Mouse (Mus musculus) mature B cell (primary cell): ENCODE results near the gene Trim41.

ENCODE experiments used
- in situ Hi-C: fragments of 300-500 bp; cut with MboI; formaldehyde crosslinking; loops from 2 replicates; pipeline ENCODE4 v1.14.3; 2019

Gene Trim41

GRCm38 (mm10) chr11:48790946-48791345 lies 26.2 kb downstream of the Trim41 start:
- in situ Hi-C loops, result no loop called here

DNA sequence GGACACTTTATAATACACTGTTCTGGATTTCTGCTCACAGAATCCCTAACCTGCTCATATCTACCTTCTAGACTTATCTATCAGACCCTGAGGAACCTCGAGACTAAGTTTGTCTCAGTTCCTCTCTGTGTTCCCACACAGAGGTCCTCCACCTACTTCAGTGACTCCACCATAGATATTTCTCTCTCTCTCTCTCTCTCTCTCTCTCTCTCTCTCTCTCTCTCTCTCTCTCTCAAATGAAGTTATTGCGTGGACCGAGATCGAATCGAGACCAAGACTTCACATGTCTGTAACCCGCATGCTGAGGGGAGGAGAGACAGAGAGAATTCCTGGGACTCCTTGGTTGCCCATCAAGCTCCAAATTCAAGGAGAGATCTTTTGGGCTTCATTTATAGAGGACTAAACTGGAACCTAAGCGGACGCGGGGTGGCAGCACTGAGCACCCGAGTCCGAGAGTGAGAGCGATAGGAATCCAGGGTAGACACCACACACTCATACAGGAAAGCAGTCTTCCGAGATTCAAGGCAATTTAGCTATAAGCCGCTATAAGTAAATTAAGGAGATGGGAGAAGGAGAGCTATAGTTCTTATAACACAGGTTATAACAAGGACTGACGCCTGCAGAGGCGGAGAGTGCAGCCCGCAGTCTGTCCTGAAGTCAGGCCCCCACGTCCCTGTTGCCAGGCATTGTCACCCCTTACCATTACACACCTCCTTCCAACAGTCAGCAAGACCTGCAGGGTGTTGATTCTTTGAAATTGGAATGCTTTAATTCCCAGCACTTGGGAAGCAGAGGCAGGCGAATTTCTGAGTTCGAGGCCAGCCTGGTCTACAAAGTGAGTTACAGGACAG lies 27.0 kb downstream of the Trim41 start:
- in situ Hi-C loops, result loop anchor here (5.0 to 10.0 kb wide), 2 partner anchors 67 to 455 kb away; partner anchors contain the start of gene Mgat1

DNA sequence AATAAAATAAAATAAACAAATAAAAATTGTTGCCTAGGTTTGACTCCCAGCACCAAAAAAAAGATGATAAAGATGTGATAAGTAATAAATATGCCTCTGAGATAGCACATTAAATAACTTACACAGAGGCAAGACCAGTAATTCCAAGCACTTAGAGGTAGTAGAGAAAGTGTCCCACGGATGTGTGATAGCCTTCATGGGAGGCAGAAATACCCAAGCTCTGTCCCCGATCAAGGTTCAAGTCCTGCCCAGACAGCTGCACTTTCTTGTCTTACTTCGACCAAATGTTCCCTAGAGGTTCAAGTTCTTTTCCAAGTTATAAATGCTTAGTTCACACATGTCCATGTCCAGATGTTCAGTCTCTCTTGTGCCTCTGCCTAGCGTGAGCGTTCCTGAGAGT lies 27.9 kb downstream of the Trim41 start:
- in situ Hi-C loops, result loop anchor here (5.0 to 10.0 kb wide), 2 partner anchors 68 to 456 kb away; partner anchors contain the start of gene Mgat1

GRCm38 (mm10) chr11:48788311-48789089 lies 28.7 kb downstream of the Trim41 start:
- in situ Hi-C loops, result loop anchor here (5.0 to 10.0 kb wide), 2 partner anchors 69 to 456 kb away; partner anchors contain the start of gene Mgat1

- in situ Hi-C loops, result loop anchor here (5.0 to 10.0 kb wide), 2 partner anchors 70 to 457 kb away; partner anchors contain the start of gene Mgat1
Measured at GRCm38 (mm10) chr11:48787455-48788211, 29.5 kb downstream of the Trim41 start.

DNA sequence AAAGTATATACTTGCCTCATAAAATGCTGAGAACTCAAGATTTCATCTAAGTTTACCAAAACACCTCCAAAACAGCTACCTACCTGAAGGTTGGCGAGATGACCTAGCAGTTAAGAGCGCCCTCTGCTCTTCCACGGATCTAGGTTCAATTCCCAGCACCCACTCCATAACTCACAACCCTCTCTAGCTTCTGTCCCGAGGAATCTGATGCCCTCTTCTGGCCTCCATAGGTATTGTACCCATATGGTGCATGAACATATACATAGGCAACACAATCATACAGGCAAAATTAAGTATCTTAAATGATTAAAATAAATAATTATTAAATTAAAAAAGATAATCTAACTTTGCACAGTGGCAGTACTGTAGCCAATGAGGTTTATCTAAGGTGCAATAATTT lies 34.9 kb downstream of the Trim41 start:
- in situ Hi-C loops, result loop anchor here (10.0 kb wide), 1 partner anchor 463 kb away; the partner anchor contains the start of gene Mgat1

DNA sequence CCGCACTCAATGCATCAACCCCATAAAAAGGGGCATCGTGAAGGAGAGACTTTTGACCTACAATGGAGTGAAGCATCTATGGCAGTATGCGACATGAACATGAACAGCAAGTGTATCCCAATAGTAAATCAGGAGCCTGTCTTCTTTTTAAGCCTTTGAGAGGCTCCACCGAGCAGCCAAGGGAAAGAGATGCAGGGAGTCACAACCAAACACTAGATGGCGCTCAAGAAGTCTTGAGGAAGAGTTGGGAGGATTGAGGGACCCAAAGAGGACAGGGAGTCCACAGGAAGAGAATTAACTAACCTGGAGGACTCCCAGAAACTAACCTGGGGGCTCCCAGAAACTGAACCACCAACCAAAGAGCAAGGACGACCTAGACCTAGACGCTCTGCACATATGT lies 37.7 kb downstream of the Trim41 start:
- in situ Hi-C loops, result no loop called here

DNA sequence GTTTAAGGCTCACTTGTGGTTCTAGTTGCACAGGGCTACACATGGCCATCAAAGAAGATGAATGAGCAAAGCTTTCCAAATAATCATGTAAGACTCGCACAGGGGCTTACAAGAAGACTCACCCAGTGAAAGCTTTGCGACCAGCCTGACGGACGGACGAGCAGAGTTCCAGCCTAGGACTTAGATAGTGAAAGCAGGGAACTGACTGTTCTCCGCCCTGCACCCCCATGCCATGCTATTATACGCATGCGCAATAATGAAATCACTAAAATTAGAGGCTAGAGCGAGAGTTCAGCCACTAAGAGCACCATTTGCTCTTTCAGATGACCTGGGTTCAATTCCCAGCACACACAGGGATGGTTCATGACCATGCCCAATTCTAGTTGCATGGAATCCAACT lies 39.9 kb downstream of the Trim41 start:
- in situ Hi-C loops, result no loop called here

- in situ Hi-C loops, result no loop called here
Measured at GRCm38 (mm10) chr11:48776664-48777063, 40.5 kb downstream of the Trim41 start.

GRCm38 (mm10) chr11:48775483-48775882 lies 41.7 kb downstream of the Trim41 start:
- in situ Hi-C loops, result no loop called here

GRCm38 (mm10) chr11:48774443-48775298 lies 42.5 kb downstream of the Trim41 start:
- in situ Hi-C loops, result loop anchor here (5.0 kb wide), 1 partner anchor 333 kb away; no protein-coding TSS in a partner anchor

DNA sequence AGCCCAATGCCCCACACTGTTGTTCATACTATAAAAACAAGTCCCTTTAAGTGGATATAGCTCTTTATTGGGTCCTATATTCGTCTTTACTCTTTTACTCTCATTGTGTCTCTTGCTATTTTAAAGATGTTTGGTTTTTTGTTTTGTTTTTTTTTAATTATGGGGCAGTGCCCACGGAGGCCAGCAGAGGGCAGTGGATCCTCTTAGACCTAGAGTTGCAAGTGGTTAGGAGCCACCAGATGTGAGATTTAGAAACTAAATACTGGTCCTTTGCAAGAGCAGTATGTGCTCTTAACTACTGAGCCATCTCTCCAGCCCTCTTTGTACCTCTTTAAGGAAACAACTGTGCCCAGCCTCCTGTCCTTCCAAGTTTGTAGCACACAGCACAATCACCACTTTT lies 45.5 kb downstream of the Trim41 start:
- in situ Hi-C loops, result loop anchor here (5.0 kb wide), 1 partner anchor 336 kb away; no protein-coding TSS in a partner anchor

DNA sequence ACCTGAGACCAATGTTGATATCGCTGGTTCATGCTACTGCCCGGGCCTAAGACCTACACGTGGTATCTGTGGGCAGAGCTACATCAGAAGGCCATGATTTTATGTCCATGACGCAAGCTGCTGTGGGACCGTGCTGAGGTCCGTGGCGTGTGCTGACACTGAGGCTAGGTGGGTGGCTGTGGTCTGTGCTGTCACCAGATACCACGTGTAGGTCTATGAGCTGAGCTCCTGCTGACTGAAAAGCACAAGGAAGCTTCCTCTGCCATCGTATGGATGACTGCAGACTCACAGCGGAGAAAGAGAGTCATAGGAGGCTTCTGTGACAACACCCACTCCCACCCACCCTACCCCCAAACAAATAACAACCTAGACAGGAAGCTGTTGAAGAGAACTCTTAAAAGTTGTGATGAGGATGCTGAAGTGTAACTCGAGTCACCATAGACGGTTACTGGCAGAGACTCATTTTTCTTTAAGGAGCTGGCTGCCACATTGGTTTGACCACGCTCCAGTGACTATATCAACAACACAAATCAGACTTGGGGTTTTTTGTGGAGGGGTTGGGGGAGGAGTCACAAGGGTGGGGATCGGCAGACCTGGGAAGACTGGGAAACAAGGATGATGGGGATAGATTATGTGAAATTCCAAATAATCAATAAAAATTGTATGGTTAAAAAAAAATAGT lies 49.8 kb downstream of the Trim41 start:
- in situ Hi-C loops, result no loop called here

- in situ Hi-C loops, result no loop called here
Measured at GRCm38 (mm10) chr11:48764119-48764518, 53.0 kb downstream of the Trim41 start.

DNA sequence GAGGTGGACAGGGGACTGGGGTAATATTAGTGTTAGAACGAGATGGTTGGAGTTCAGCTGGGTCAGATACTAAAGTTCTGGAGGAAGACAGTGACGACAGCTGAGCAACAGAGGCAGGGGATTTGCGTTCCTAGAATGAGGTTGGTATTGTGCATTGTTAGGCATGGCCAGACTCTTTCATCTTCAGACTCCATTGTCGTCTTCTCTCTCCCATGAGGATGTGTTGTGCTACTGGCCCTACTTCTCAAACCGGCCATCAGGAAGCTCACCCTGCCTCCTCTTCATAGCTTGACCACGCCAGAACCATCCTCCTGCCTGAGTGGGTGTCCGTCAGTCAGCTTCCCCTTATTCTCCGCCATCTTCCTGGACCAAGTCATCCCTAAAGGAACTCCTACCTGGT lies 58.1 kb downstream of the Trim41 start:
- in situ Hi-C loops, result no loop called here
